Mouse (Mus musculus): Measurements from ENCODE around the gene Fdx1l. TPM values are rescaled to one million over a fixed set of nuclear protein-coding genes. Genes with fewer than 3 reads are reported as not detected.
A peak's percentile ranks its signal among the peaks of the same experiment; 100 is the strongest.
"Not testable (repeated sequence)": the region's sequence is repeated elsewhere in the genome, so short reads cannot be mapped to it uniquely, and the experiment has no call there.

Gene Fdx1l
- polyA plus RNA-seq, 1 experiment from 2014 or later = 74.4 TPM

DNA sequence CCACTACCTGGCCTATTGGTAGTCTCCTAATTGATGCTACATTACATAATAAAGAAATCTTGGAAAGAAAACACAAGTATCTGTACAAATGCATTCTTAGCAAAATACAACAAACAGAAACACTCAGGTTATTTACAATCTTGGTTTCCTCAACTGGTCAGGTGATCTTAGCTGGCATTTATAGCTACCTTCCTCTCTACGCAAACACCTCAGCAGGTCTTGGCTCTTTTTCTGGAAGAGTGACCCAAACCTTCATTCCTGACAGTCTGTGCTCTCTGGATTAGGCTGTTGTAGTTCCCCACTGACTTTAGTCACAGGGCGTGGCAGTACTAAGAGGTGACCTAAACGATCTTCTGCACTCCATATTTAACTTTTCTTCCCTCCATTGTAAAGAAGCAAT is 28.2 kb downstream of the Fdx1l start:
- H3K9me3 ChIP-seq (ENCODE audit: control insufficient read depth, low read length) = no peaks in the 10 kb centered on the region
- no peak overlapping the region for H3K4me2 ChIP-seq (ENCODE audit: low read length)
- no peak overlapping the region for H3K4me3 ChIP-seq (ENCODE audit: low read depth, low read length)
- DNase-seq (ENCODE audit: low spot score) (no peak), ATAC-seq (replicated peaks; ENCODE audit: low FRiP score, low TSS enrichment, low read depth) (no peak)
- H3K9ac ChIP-seq (ENCODE audit: low read length) = no peak overlapping the region
- H3K27ac ChIP-seq (ENCODE audit: low read depth) = no peak overlapping the region
- H3K27me3 ChIP-seq (replicated peaks; ENCODE audit: control insufficient read depth, insufficient read depth, low read length) = no peaks in the 10 kb centered on the region
- H3K4me1 ChIP-seq (replicated peaks; ENCODE audit: control insufficient read depth, insufficient read depth, low read length) = peaks cover 5% of the 10 kb centered on the region
- H3K36me3 ChIP-seq (ENCODE audit: control insufficient read depth, insufficient read depth, low read length) = no peaks in the 10 kb centered on the region
- 78% methylated on average over 3 of the region's 3 CpGs for WGBS

DNA sequence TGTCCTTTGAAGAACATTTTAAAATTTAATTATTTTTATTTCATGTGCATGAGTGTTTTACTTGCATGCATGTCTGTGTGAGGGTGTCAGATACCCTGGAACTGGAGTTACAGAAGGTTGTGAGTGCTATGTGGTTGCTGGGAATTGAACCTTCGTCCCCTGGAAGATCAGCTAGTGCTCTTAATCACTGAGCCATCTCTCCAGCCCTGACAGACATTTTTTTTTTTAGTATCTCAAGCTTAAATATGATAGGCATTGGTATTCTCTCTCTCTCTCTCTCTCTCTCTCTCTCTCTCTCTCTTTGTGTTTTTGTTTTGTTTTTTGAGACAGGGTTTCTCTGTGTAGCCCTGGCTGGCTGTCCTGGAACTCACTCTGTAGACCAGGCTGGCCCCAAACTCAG is 28.6 kb downstream of the Fdx1l start:
- 46% methylated on average over 1 of the region's 1 CpGs for WGBS
- not testable (repeated sequence) for H3K4me2 ChIP-seq (ENCODE audit: low read length); DNase-seq (ENCODE audit: low spot score); H3K9ac ChIP-seq (ENCODE audit: low read length); H3K9me3 ChIP-seq (ENCODE audit: control insufficient read depth, low read length); H3K4me1 ChIP-seq (replicated peaks; ENCODE audit: control insufficient read depth, insufficient read depth, low read length); H3K36me3 ChIP-seq (ENCODE audit: control insufficient read depth, insufficient read depth, low read length); H3K4me3 ChIP-seq (ENCODE audit: low read depth, low read length); ATAC-seq (replicated peaks; ENCODE audit: low FRiP score, low TSS enrichment, low read depth); H3K27ac ChIP-seq (ENCODE audit: low read depth); H3K27me3 ChIP-seq (replicated peaks; ENCODE audit: control insufficient read depth, insufficient read depth, low read length)

DNA sequence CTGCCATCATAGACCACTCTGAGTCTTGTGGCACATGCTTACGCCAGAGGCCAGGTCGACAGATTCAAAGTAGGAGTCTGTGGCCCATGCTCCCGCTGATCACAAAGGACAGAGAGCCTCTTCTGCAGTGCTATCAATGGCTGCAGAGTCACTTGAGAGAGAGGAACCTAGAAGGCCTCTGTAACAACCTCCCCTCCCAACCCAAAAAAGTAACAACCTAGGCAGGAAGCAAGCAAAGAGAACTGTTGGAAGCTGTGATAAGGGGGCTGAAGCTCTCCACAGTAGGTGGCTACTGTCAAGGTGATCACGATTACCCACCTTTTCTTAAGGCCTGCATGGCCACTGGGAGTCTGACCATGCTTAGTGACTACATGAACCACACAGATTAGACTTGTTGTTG is 29.9 kb downstream of the Fdx1l start:
- Histone ChIP-seq H3K9ac (ENCODE audit: low read length) (no peak overlapping the region), H3K4me2 (ENCODE audit: low read length) (no peak overlapping the region), H3K4me3 (ENCODE audit: low read depth, low read length) (no peak overlapping the region), H3K36me3 (ENCODE audit: control insufficient read depth, insufficient read depth, low read length) (no peaks in the 10 kb centered on the region), H3K9me3 (ENCODE audit: control insufficient read depth, low read length) (no peaks in the 10 kb centered on the region), H3K27ac (ENCODE audit: low read depth) (no peak overlapping the region), H3K27me3 (replicated peaks; ENCODE audit: control insufficient read depth, insufficient read depth, low read length) (peaks cover 10% of the 10 kb centered on the region), H3K4me1 (replicated peaks; ENCODE audit: control insufficient read depth, insufficient read depth, low read length) (peaks cover 5% of the 10 kb centered on the region)
- ATAC-seq (replicated peaks; ENCODE audit: low FRiP score, low TSS enrichment, low read depth) = no peak
- no peak for DNase-seq (ENCODE audit: low spot score)
- 90% methylated on average over 4 of the region's 4 CpGs for WGBS

DNA sequence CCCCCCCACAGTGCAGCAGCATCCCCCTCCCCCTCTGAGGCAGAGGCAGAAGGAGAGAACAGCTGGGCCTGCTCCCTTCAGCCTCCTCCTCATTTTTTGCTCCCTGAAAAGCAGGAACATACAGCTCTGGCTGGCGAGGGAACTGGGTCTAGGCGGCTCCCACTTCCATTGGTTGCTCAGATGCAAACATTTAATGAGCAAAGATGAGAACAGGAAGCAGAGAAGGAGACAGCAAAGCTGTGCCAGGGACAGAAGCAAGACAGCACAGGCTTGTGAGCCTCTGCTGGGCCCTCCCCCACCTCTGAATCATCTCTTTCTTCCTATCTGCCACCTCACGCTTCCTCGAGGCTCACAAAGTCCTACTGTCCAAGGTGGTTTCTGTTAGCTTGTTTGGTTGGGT is 32.1 kb downstream of the Fdx1l start:
- no peak for DNase-seq (ENCODE audit: low spot score)
- Histone ChIP-seq H3K36me3 (ENCODE audit: control insufficient read depth, insufficient read depth, low read length) (no peaks in the 10 kb centered on the region), H3K27me3 (replicated peaks; ENCODE audit: control insufficient read depth, insufficient read depth, low read length) (peaks cover 33% of the 10 kb centered on the region), H3K4me3 (ENCODE audit: low read depth, low read length) (no peak overlapping the region), H3K27ac (ENCODE audit: low read depth) (no peak overlapping the region), H3K4me2 (ENCODE audit: low read length) (no peak overlapping the region), H3K9ac (ENCODE audit: low read length) (no peak overlapping the region), H3K9me3 (ENCODE audit: control insufficient read depth, low read length) (no peaks in the 10 kb centered on the region), H3K4me1 (replicated peaks; ENCODE audit: control insufficient read depth, insufficient read depth, low read length) (peaks cover 12% of the 10 kb centered on the region)
- ATAC-seq (replicated peaks; ENCODE audit: low FRiP score, low TSS enrichment, low read depth) = no peak
- 23% methylated on average over 4 of the region's 4 CpGs for WGBS

DNA sequence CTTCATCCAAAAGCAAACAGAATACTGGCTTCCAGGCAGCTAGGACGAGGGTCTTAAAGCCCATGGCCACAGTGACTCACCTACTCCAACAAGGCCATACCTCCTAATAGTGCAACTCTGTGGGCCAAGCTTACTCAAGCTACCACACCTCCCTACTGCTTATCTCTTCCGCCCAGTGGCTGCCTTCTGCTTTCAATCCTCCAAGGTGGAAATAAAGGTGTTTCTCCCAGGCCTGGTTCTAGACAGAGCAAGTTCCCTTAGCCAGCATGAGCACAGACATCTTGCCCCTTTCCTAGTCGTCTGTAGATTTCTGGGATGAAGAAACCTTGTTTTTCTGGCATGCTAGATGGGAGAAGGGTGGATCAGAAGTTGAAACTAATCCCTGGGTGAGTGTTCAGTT is 33.6 kb downstream of the Fdx1l start:
- no peak overlapping the region for H3K4me2 ChIP-seq (ENCODE audit: low read length)
- WGBS = 73% methylated on average over 3 of the region's 3 CpGs

DNA sequence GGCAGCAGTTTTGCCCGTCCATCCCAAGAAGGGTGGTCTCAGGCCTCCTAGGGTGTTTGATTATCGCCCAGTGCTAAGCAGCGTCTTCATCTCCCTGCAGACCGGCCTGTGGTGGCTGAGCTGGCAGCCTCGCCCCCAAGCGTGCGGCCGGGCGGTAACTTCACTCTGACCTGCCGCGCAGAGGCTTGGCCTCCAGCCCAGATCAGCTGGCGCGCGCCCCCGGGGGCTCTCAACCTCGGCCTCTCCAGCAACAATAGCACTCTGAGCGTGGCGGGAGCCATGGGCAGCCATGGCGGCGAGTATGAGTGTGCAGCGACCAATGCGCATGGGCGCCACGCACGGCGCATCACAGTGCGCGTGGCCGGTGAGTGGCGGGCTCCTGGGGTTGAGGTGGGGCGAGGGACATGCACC is 35.9 kb downstream of the Fdx1l start:
- ATAC-seq (replicated peaks; ENCODE audit: low FRiP score, low TSS enrichment, low read depth) = no peak
- Histone ChIP-seq H3K36me3 (ENCODE audit: control insufficient read depth, insufficient read depth, low read length) (no peaks in the 10 kb centered on the region), H3K27me3 (replicated peaks; ENCODE audit: control insufficient read depth, insufficient read depth, low read length) (peaks cover 71% of the 10 kb centered on the region), H3K4me1 (replicated peaks; ENCODE audit: control insufficient read depth, insufficient read depth, low read length) (peaks cover 26% of the 10 kb centered on the region), H3K4me2 (ENCODE audit: low read length) (peak overlapping the region; percentile 53), H3K9ac (ENCODE audit: low read length) (peak overlapping the region; percentile 22; the same call in 1 of the 2 replicates), H3K4me3 (ENCODE audit: low read depth, low read length) (peak overlapping the region; percentile 36), H3K9me3 (ENCODE audit: control insufficient read depth, low read length) (no peaks in the 10 kb centered on the region), H3K27ac (ENCODE audit: low read depth) (no peak overlapping the region)
- 4% methylated on average over 31 of the region's 31 CpGs for WGBS
- peak; percentile 62 for DNase-seq (ENCODE audit: low spot score)

More for the DNA sequence above, 33.6 kb downstream of the Fdx1l start:
- Histone ChIP-seq H3K27me3 (replicated peaks; ENCODE audit: control insufficient read depth, insufficient read depth, low read length) (peaks cover 48% of the 10 kb centered on the region), H3K9ac (ENCODE audit: low read length) (no peak overlapping the region), H3K36me3 (ENCODE audit: control insufficient read depth, insufficient read depth, low read length) (no peaks in the 10 kb centered on the region), H3K27ac (ENCODE audit: low read depth) (no peak overlapping the region), H3K4me1 (replicated peaks; ENCODE audit: control insufficient read depth, insufficient read depth, low read length) (peaks cover 17% of the 10 kb centered on the region), H3K4me3 (ENCODE audit: low read depth, low read length) (no peak overlapping the region), H3K9me3 (ENCODE audit: control insufficient read depth, low read length) (no peaks in the 10 kb centered on the region)
- DNase-seq (ENCODE audit: low spot score) (no peak), ATAC-seq (replicated peaks; ENCODE audit: low FRiP score, low TSS enrichment, low read depth) (no peak)

DNA sequence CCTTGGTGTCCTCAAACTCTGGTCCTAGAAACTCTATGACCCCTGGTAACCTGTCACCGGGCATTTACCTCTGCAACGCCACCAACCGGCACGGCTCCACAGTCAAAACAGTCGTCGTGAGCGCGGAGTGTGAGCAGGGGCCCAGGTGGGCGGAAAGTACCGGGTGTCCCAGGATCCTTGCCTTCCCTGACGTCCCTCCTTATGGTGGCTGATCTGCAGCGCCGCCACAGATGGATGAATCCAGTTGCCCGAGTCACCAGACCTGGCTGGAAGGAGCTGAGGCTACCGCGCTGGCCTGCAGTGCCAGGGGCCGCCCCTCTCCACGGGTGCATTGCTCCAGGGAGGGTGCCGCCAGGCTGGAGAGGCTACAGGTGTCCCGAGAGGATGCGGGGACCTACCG is 36.7 kb downstream of the Fdx1l start:
- peaks cover 79% of the 10 kb centered on the region for H3K27me3 ChIP-seq (replicated peaks; ENCODE audit: control insufficient read depth, insufficient read depth, low read length)
- WGBS = 4% methylated on average over 22 of the region's 22 CpGs
- no peak overlapping the region for H3K4me2 ChIP-seq (ENCODE audit: low read length)
- H3K36me3 ChIP-seq (ENCODE audit: control insufficient read depth, insufficient read depth, low read length) = no peaks in the 10 kb centered on the region
- ATAC-seq (replicated peaks; ENCODE audit: low FRiP score, low TSS enrichment, low read depth) (no peak), DNase-seq (ENCODE audit: low spot score) (peak; percentile 53)
- H3K4me3 ChIP-seq (ENCODE audit: low read depth, low read length) = no peak overlapping the region
- H3K4me1 ChIP-seq (replicated peaks; ENCODE audit: control insufficient read depth, insufficient read depth, low read length) = peaks cover 32% of the 10 kb centered on the region
- no peaks in the 10 kb centered on the region for H3K9me3 ChIP-seq (ENCODE audit: control insufficient read depth, low read length)
- no peak overlapping the region for H3K27ac ChIP-seq (ENCODE audit: low read depth)
- no peak overlapping the region for H3K9ac ChIP-seq (ENCODE audit: low read length)

DNA sequence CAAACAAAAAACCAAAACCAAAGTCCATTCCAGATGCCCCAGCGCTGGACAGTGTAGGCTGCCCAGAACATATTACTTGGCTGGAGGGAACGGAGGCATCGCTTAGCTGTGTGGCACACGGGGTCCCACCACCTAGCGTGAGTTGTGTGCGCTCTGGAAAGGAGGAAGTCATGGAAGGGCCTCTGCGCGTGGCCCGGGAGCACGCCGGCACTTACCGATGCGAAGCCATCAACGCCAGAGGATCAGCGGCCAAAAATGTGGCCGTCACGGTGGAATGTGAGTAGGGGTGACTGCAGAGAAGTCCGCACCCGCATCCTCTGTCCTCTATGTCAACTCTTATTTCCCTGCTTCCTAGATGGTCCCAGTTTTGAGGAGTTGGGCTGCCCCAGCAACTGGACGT is 37.3 kb downstream of the Fdx1l start:
- H3K27ac ChIP-seq (ENCODE audit: low read depth) = no peak overlapping the region
- DNase-seq (ENCODE audit: low spot score) (no peak), ATAC-seq (replicated peaks; ENCODE audit: low FRiP score, low TSS enrichment, low read depth) (no peak)
- H3K4me2 ChIP-seq (ENCODE audit: low read length) = no peak overlapping the region
- H3K4me1 ChIP-seq (replicated peaks; ENCODE audit: control insufficient read depth, insufficient read depth, low read length) = peaks cover 29% of the 10 kb centered on the region
- no peaks in the 10 kb centered on the region for H3K36me3 ChIP-seq (ENCODE audit: control insufficient read depth, insufficient read depth, low read length)
- H3K4me3 ChIP-seq (ENCODE audit: low read depth, low read length) = no peak overlapping the region
- H3K9ac ChIP-seq (ENCODE audit: low read length) = no peak overlapping the region
- WGBS = 11% methylated on average over 20 of the region's 20 CpGs
- peaks cover 82% of the 10 kb centered on the region for H3K27me3 ChIP-seq (replicated peaks; ENCODE audit: control insufficient read depth, insufficient read depth, low read length)
- H3K9me3 ChIP-seq (ENCODE audit: control insufficient read depth, low read length) = no peaks in the 10 kb centered on the region

DNA sequence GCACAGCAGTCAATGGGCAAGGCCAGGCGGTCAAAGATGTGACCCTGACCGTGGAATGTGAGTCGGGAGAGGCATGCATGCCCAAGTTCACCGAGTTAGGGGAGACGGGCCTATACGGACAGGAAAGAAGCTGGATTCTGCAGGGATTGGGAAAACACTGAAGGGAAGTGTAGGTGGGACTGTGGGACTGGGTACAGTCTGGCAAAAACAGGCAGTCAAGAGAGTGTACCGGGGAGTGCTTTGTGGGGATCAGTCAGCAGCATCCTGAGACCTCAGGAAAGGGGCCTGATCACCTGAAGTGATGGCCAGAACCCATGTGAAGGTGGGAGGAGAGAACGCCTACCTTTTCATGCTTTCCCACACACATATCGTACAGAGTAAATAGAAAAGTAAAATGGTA is 37.8 kb downstream of the Fdx1l start:
- H3K9ac ChIP-seq (ENCODE audit: low read length) = no peak overlapping the region
- H3K4me1 ChIP-seq (replicated peaks; ENCODE audit: control insufficient read depth, insufficient read depth, low read length) = peaks cover 27% of the 10 kb centered on the region
- no peak overlapping the region for H3K27ac ChIP-seq (ENCODE audit: low read depth)
- H3K36me3 ChIP-seq (ENCODE audit: control insufficient read depth, insufficient read depth, low read length) = no peaks in the 10 kb centered on the region
- H3K4me3 ChIP-seq (ENCODE audit: low read depth, low read length) = no peak overlapping the region
- peaks cover 82% of the 10 kb centered on the region for H3K27me3 ChIP-seq (replicated peaks; ENCODE audit: control insufficient read depth, insufficient read depth, low read length)
- no peak for DNase-seq (ENCODE audit: low spot score)
- H3K9me3 ChIP-seq (ENCODE audit: control insufficient read depth, low read length) = no peaks in the 10 kb centered on the region
- 23% methylated on average over 9 of the region's 9 CpGs for WGBS
- no peak overlapping the region for H3K4me2 ChIP-seq (ENCODE audit: low read length)
- no peak for ATAC-seq (replicated peaks; ENCODE audit: low FRiP score, low TSS enrichment, low read depth)

All from intestine, embryonic 14.5 days (tissue).